Mouse (Mus musculus) forebrain, embryonic 14.5 days (tissue): ENCODE data around the gene Ffar2. TPM values are rescaled to one million over a fixed set of nuclear protein-coding genes. Genes with fewer than 3 reads are reported as not detected.
"Not testable (repeated sequence)": the region's sequence is repeated elsewhere in the genome, so short reads cannot be mapped to it uniquely, and the experiment has no call there.

ENCODE experiments used
- ATAC-seq: fragments of 200-750 bp; cut with Nextera tagmentation; 2 replicates; pipeline ENCODE4 v1.8.0; 2017; ENCODE audit warnings: mild to moderate bottlenecking, moderate library complexity
- DNase-seq: peaks from one replicate; pipeline ENCODE4 v3.0.0-alpha.2; 2015; ENCODE audit warnings: low spot score
- H3K27ac ChIP-seq: fragments of 300-500 bp; sonication (generic); 2 replicates; pipeline ENCODE4 v1.5.1; 2014; ENCODE audit warnings: low read depth, mild to moderate bottlenecking, control low read depth, low read length, moderate library complexity
- H3K27me3 ChIP-seq: fragments of 300-500 bp; sonication (generic); replicated peaks from 2 replicates; pipeline ENCODE4 v1.6.1; 2014; ENCODE audit warnings: low read length, control low read depth, mixed read lengths; ENCODE audit not compliant: control insufficient read depth, insufficient read depth
- H3K36me3 ChIP-seq: fragments of 300-500 bp; sonication (generic); 2 replicates; pipeline ENCODE4 v1.6.1; 2014; ENCODE audit warnings: low read length, control low read depth; ENCODE audit not compliant: control insufficient read depth, insufficient read depth
- H3K4me1 ChIP-seq: fragments of 300-500 bp; sonication (generic); 2 replicates; pipeline ENCODE4 v1.6.1; 2014; ENCODE audit warnings: antibody characterized with exemption, low read length, control low read depth; ENCODE audit not compliant: control insufficient read depth, insufficient read depth
- H3K4me2 ChIP-seq: fragments of 300-500 bp; sonication (generic); 2 replicates; pipeline ENCODE4 v1.6.1; 2014; ENCODE audit warnings: mild to moderate bottlenecking, control low read depth, low read length
- H3K4me3 ChIP-seq: fragments of 300-500 bp; sonication (generic); 2 replicates; pipeline ENCODE4 v1.5.1; 2014; ENCODE audit warnings: low read depth, low read length, control low read depth
- H3K9ac ChIP-seq: fragments of 300-500 bp; sonication (generic); 2 replicates; pipeline ENCODE4 v1.6.1; 2014; ENCODE audit warnings: mild to moderate bottlenecking, low read length, control low read depth, moderate library complexity
- H3K9me3 ChIP-seq: fragments of 300-500 bp; sonication (generic); replicated peaks from 2 replicates; pipeline ENCODE4 v1.6.1; 2016; ENCODE audit warnings: low read length, control low read depth, mixed read lengths; ENCODE audit not compliant: control insufficient read depth
- WGBS: fragments of 180-500 bp; shearing (Covaris S2); extraction: QIAGEN DNeasy Blood & Tissue Kit; methylation state at CpG from one replicate; pipeline ENCODE4 v1.1.7; 2014; 5-methylcytosine and 5-hydroxymethylcytosine counted together
- polyA plus RNA-seq: library from polyadenylated mRNA; unstranded; fragments of >200 nt; fragmentation: Nextera tagmentation; extraction: Ambion mirVana; gene quantifications from 2 replicates; pipeline ENCODE4 v1.2.1, GENCODE M21; 2014

The Ffar2 gene
- polyA plus RNA-seq, 1 experiment from 2014 or later = 0.11 TPM

GRCm38 (mm10) chr7:30847934-30848333, 24.4 kb upstream of the Ffar2 start:
- Histone ChIP-seq H3K36me3 (no peaks in the 10 kb centered on the region), H3K9me3 (no peaks in the 10 kb centered on the region), H3K4me1 (no peaks in the 10 kb centered on the region), H3K27ac (no peak overlapping the region), H3K4me3 (no peak overlapping the region), H3K9ac (no peak overlapping the region), H3K4me2 (no peak overlapping the region), H3K27me3 (no peaks in the 10 kb centered on the region)
- DNase-seq = no peak
- WGBS = 82% methylated on average over 6 of the region's 6 CpGs
- no peak for ATAC-seq

DNA sequence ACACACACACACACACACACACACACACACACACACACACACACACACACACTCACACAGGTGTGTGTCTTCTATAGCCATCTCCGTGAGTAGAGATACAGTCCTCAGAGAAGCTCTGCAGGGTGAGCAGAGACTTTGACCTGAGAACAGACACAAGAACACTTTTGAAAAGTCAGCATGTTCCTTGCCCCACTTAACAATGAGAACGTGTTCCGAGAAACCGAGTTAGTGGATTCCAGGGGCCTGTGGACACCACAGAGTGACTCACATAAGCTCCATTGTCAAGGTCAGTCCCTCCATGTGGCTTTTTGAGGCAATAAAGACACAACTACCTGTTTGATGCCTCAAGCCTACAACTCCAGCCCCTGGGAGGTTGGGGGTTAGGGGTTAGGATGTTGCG, 23.8 kb upstream of the Ffar2 start:
- DNase-seq (no peak), ATAC-seq (no peak)
- Histone ChIP-seq H3K9ac (no peak overlapping the region), H3K4me3 (no peak overlapping the region), H3K27me3 (no peaks in the 10 kb centered on the region), H3K9me3 (no peaks in the 10 kb centered on the region), H3K4me1 (no peaks in the 10 kb centered on the region), H3K4me2 (no peak overlapping the region), H3K36me3 (no peaks in the 10 kb centered on the region), H3K27ac (no peak overlapping the region)
- WGBS = 69% methylated on average over 5 of the region's 5 CpGs

GRCm38 (mm10) chr7:30846505-30847053, 23.0 kb upstream of the Ffar2 start:
- H3K36me3 ChIP-seq = no peaks in the 10 kb centered on the region
- no peaks in the 10 kb centered on the region for H3K9me3 ChIP-seq
- no peak overlapping the region for H3K9ac ChIP-seq
- DNase-seq (no peak), ATAC-seq (no peak)
- no peak overlapping the region for H3K4me3 ChIP-seq
- no peaks in the 10 kb centered on the region for H3K4me1 ChIP-seq
- no peak overlapping the region for H3K27ac ChIP-seq
- no peak overlapping the region for H3K4me2 ChIP-seq
- no peaks in the 10 kb centered on the region for H3K27me3 ChIP-seq
- WGBS = 70% methylated on average over 2 of the region's 2 CpGs

- WGBS = 45% methylated on average over 7 of the region's 7 CpGs
- DNase-seq = peak; percentile 30
- H3K36me3 ChIP-seq = no peaks in the 10 kb centered on the region
- ATAC-seq = no peak
- H3K27ac ChIP-seq = peak overlapping the region; percentile 29
- H3K4me1 ChIP-seq = no peaks in the 10 kb centered on the region
- no peak overlapping the region for H3K4me2 ChIP-seq
- no peaks in the 10 kb centered on the region for H3K27me3 ChIP-seq
- H3K4me3 ChIP-seq = no peak overlapping the region
- no peak overlapping the region for H3K9ac ChIP-seq
- no peaks in the 10 kb centered on the region for H3K9me3 ChIP-seq
These were observed 21.2 kb upstream of the Ffar2 start for GRCm38 (mm10) chr7:30844676-30845297.

GRCm38 (mm10) chr7:30842092-30842491, 18.5 kb upstream of the Ffar2 start:
- Histone ChIP-seq H3K4me3 (no peak overlapping the region), H3K4me2 (no peak overlapping the region), H3K36me3 (no peaks in the 10 kb centered on the region), H3K27ac (no peak overlapping the region), H3K9ac (no peak overlapping the region), H3K4me1 (no peaks in the 10 kb centered on the region), H3K27me3 (no peaks in the 10 kb centered on the region), H3K9me3 (no peaks in the 10 kb centered on the region)
- 79% methylated on average over 5 of the region's 5 CpGs for whole genome bisulfite sequencing
- DNase-seq (no peak), ATAC-seq (no peak)

DNA sequence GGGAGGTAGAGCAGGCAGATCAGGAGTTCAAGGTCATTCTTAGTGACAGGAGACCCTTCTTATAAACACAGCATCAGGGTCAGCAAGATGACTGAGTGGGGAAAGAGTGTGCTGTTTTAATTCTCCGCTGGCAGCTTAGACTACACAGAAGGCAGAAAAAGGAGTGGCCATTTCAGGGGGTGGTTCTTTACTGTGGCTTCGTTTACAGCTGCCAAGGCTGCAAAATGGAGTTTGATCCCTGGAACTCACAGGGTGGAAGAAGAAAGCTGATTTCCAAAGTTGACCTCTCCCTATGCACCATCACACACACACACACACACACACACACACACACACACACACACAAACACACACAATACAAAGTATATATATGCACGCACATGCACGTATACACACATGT, 17.8 kb upstream of the Ffar2 start:
- Histone ChIP-seq H3K9me3 (no peaks in the 10 kb centered on the region), H3K4me2 (no peak overlapping the region), H3K36me3 (no peaks in the 10 kb centered on the region), H3K4me3 (no peak overlapping the region), H3K27me3 (no peaks in the 10 kb centered on the region), H3K4me1 (no peaks in the 10 kb centered on the region), H3K27ac (no peak overlapping the region), H3K9ac (no peak overlapping the region)
- DNase-seq (no peak), ATAC-seq (no peak)
- 80% methylated on average over 4 of the region's 4 CpGs for WGBS

GRCm38 (mm10) chr7:30840306-30840705, 16.7 kb upstream of the Ffar2 start:
- H3K9me3 ChIP-seq = no peaks in the 10 kb centered on the region
- H3K4me3 ChIP-seq = no peak overlapping the region
- ATAC-seq (no peak), DNase-seq (peak; percentile 19)
- no peaks in the 10 kb centered on the region for H3K4me1 ChIP-seq
- H3K4me2 ChIP-seq = no peak overlapping the region
- H3K27ac ChIP-seq = no peak overlapping the region
- no peaks in the 10 kb centered on the region for H3K27me3 ChIP-seq
- H3K36me3 ChIP-seq = no peaks in the 10 kb centered on the region
- WGBS = 61% methylated on average over 3 of the region's 3 CpGs
- no peak overlapping the region for H3K9ac ChIP-seq

GRCm38 (mm10) chr7:30837277-30837676, 13.7 kb upstream of the Ffar2 start:
- no peak overlapping the region for H3K9ac ChIP-seq
- no peaks in the 10 kb centered on the region for H3K36me3 ChIP-seq
- no peak overlapping the region for H3K4me3 ChIP-seq
- H3K27ac ChIP-seq = no peak overlapping the region
- H3K4me2 ChIP-seq = no peak overlapping the region
- H3K4me1 ChIP-seq = no peaks in the 10 kb centered on the region
- DNase-seq (no peak), ATAC-seq (no peak)
- no peaks in the 10 kb centered on the region for H3K9me3 ChIP-seq
- H3K27me3 ChIP-seq = no peaks in the 10 kb centered on the region

GRCm38 (mm10) chr7:30832684-30833083, 9.1 kb upstream of the Ffar2 start:
- not testable (repeated sequence) for H3K4me1 ChIP-seq, H3K4me3 ChIP-seq, H3K9ac ChIP-seq, H3K27me3 ChIP-seq, H3K4me2 ChIP-seq, DNase-seq, H3K9me3 ChIP-seq, H3K36me3 ChIP-seq, H3K27ac ChIP-seq, ATAC-seq
- WGBS = 48% methylated on average over 7 of the region's 11 CpGs
